Mouse (Mus musculus) ES-Bruce4 (cell line): ENCODE results near the gene Hmga1. TPM values are rescaled to one million over a fixed set of nuclear protein-coding genes. Genes with fewer than 3 reads are reported as not detected.

Experiments
- H3K27ac ChIP-seq: 2 replicates; pipeline ENCODE4 v1.5.1; 2012; ENCODE audit warnings: low read length, inconsistent platforms; ENCODE audit not compliant: insufficient read depth
- H3K27me3 ChIP-seq: 2 replicates; pipeline ENCODE4 v1.6.1; 2012; ENCODE audit warnings: mild to moderate bottlenecking, low read length, inconsistent platforms; ENCODE audit not compliant: control insufficient read depth, poor library complexity, insufficient read depth, severe bottlenecking
- H3K36me3 ChIP-seq: 2 replicates; pipeline ENCODE4 v1.6.1; 2012; ENCODE audit warnings: inconsistent platforms, mild to moderate bottlenecking, low read length, moderate library complexity; ENCODE audit not compliant: control insufficient read depth, poor library complexity, insufficient read depth, severe bottlenecking
- H3K4me1 ChIP-seq: one replicate; pipeline ENCODE4 v1.8.1; 2011; ENCODE audit warnings: low read length; ENCODE audit not compliant: control insufficient read depth, insufficient read depth
- H3K4me3 ChIP-seq: 2 replicates; pipeline ENCODE4 v1.5.1; 2011; ENCODE audit warnings: low read depth, mild to moderate bottlenecking, low read length
- H3K9ac ChIP-seq: 2 replicates; pipeline ENCODE4 v1.6.1; 2012; ENCODE audit warnings: low read depth, mild to moderate bottlenecking, inconsistent platforms; ENCODE audit not compliant: poor library complexity, severe bottlenecking
- H3K9me3 ChIP-seq: replicated peaks from 2 replicates; pipeline ENCODE4 v1.6.1; 2012; ENCODE audit warnings: mild to moderate bottlenecking, low read length, inconsistent platforms; ENCODE audit not compliant: control insufficient read depth, poor library complexity, insufficient read depth, severe bottlenecking
- CTCF ChIP-seq: IDR thresholded peaks from one replicate; pipeline ENCODE4 v1.8.1; 2011; ENCODE audit warnings: low read depth, low read length
- EP300 ChIP-seq: IDR thresholded peaks from 2 replicates; pipeline ENCODE4 v1.6.1; 2011; ENCODE audit warnings: low read depth, low read length; ENCODE audit not compliant: insufficient read depth
- POLR2A ChIP-seq: IDR thresholded peaks from one replicate; pipeline ENCODE4 v1.8.1; 2011; ENCODE audit warnings: low read length; ENCODE audit not compliant: insufficient read depth
- polyA plus RNA-seq: library from polyadenylated mRNA; stranded (reverse); fragments of >200 nt; gene quantifications from 2 replicates; pipeline ENCODE4 v1.2.4, GENCODE M21; 2011; ENCODE audit warnings: low read depth; ENCODE audit not compliant: missing spikeins, insufficient read depth, insufficient read length

The Hmga1 gene
- polyA plus RNA-seq, 1 experiment = 933 TPM

DNA sequence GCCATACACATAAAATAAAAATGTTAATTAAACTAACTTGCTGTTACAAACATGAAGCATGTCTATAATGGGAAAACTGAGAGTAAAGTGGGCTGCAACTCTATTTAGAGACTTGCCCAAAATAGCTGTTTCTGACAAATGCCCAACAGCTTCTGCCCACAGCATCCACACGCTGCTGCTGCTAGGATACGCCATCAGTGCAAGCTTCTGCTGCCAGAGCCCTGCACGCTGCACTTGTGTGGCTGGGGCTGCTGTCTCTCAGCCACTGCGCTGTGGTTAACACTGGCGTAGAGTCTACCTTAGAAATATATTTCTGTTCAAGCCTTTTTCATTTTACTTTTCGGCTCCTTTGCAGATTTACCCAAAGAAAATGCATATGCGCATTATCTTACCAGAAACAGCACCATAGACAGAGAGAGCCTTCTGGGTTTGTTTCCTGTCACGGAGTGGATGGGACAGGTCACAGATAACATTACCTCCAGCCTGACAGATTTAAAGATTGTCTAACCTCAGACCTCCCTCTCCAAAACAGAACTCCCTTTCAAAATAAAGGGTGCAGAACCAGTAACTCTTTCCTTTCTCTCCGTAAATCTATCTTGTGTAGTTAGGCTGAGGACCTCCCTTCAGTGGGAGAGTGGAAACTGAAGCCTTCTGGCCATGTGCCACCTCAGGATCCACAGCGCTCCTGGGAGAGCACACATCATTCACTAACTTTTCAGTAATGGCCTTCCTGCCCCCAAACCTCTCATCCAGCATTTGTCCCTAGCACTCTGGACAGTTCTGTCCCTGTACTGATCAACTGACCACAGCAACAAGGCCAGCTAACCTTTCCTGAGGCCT is 54.6 kb downstream of the Hmga1 start:
- Histone ChIP-seq H3K27ac (no peak overlapping the region), H3K27me3 (no peaks in the 10 kb centered on the region), H3K36me3 (no peaks in the 10 kb centered on the region), H3K9ac (no peak overlapping the region), H3K9me3 (no peaks in the 10 kb centered on the region), H3K4me1 (no peaks in the 10 kb centered on the region), H3K4me3 (no peak overlapping the region)
- TF ChIP-seq POLR2A = no peak
- TF ChIP-seq EP300 = no peak
- TF ChIP-seq CTCF = no peak

DNA sequence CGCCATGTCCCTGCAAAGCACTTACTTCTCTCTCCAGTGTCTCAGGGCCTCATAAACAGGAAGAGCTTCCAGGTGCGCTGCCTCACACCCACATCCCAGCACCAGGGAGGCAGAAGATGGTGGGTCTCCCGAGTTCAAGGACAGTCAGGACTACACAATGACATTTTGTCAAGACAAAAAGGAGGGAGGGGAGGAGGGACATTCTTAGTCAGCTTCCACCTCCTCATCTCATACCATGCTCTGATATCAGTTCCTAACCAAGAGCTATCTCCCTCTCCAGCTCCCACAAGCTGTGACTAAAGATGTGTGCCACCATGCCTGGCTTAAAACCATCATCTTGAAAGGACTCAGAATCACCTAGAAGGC is 55.2 kb downstream of the Hmga1 start:
- H3K36me3 ChIP-seq = no peaks in the 10 kb centered on the region
- no peak overlapping the region for H3K27ac ChIP-seq
- no peaks in the 10 kb centered on the region for H3K27me3 ChIP-seq
- H3K4me3 ChIP-seq = no peak overlapping the region
- no peak overlapping the region for H3K9ac ChIP-seq
- no peaks in the 10 kb centered on the region for H3K4me1 ChIP-seq
- no peak for TF ChIP-seq CTCF
- TF ChIP-seq EP300 = no peak
- no peak for TF ChIP-seq POLR2A
- H3K9me3 ChIP-seq = no peaks in the 10 kb centered on the region

DNA sequence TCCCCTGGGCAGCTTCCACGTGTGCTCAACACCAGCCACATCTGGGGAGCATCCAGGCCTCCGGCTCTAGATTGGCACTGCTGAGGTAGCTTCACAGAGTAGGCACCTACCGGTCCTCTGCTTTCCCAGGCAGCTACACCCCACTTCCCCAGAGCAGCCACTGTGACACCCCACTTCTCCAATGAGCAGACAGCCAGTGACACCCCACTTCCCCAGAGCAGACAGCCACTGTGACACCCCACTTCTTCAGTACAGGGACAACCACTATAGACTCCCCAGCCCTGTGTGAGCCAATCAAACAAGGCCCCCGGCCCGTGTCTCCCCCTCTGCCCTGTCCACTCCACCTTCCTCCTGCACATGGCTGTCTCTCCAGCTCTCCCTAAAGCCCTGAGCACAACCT is 55.7 kb downstream of the Hmga1 start:
- Histone ChIP-seq H3K4me1 (no peaks in the 10 kb centered on the region), H3K9me3 (no peaks in the 10 kb centered on the region), H3K4me3 (no peak overlapping the region), H3K36me3 (no peaks in the 10 kb centered on the region), H3K27ac (no peak overlapping the region), H3K27me3 (no peaks in the 10 kb centered on the region), H3K9ac (no peak overlapping the region)
- TF ChIP-seq EP300 = no peak
- no peak for TF ChIP-seq POLR2A
- no peak for TF ChIP-seq CTCF

DNA sequence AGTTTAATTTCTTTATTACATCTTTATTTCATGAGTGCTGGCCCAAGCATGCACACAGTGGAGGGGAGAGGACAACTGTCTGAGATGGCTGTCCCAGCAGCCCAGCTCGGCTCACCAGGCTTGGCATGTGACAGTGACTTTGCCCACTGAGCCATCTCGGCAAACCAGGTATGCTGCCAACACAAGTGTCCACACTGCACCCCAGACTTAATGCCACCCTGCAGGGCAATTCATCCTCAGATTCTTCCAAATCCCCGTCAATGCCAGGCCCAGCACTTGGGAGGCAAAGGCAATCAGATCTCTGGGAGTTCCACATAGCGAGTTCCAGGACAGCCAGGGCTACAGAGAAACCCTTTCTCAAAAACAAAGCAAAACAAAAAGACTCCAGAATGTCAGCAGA is 56.7 kb downstream of the Hmga1 start:
- no peaks in the 10 kb centered on the region for H3K36me3 ChIP-seq
- no peak overlapping the region for H3K27ac ChIP-seq
- no peak overlapping the region for H3K9ac ChIP-seq
- H3K4me3 ChIP-seq = no peak overlapping the region
- H3K4me1 ChIP-seq = no peaks in the 10 kb centered on the region
- H3K9me3 ChIP-seq = no peaks in the 10 kb centered on the region
- TF ChIP-seq EP300 = no peak
- TF ChIP-seq CTCF = no peak
- no peak for TF ChIP-seq POLR2A
- H3K27me3 ChIP-seq = no peaks in the 10 kb centered on the region

Other genes with a start within 250 kb of the Hmga1 start
- gene Grm4, start 35.1 kb upstream of the Hmga1 start, polyA plus RNA-seq = 0.49 and 0.63 TPM in 2 replicates
- gene AI413582, start 9.3 kb downstream of the Hmga1 start, polyA plus RNA-seq = 14.4 and 16.8 TPM in 2 replicates
- 67.3 and 68.8 TPM in 2 replicates for gene Nudt3, start 67.0 kb downstream of the Hmga1 start, polyA plus RNA-seq
- gene RPS10-NUDT3, start 78.7 kb downstream of the Hmga1 start, polyA plus RNA-seq = not detected in 2 replicates
- gene Rps10, start 80.2 kb downstream of the Hmga1 start, polyA plus RNA-seq = 2,622 and 2,876 TPM in 2 replicates
- gene Pacsin1, start 99.0 kb downstream of the Hmga1 start, polyA plus RNA-seq = 16.0 and 16.8 TPM in 2 replicates
- gene Spdef, start 172.5 kb downstream of the Hmga1 start, polyA plus RNA-seq = 1.2 and 1.4 TPM in 2 replicates